Mouse (Mus musculus): Measurements from ENCODE around the gene Slc27a5.

Slc27a5 gene

GRCm38 (mm10) chr7:12943488-12943887, 54.5 kb downstream of the Slc27a5 start:
- CTCF ChIA-PET: interaction anchor here in 3 of 4 experiments (0.5 to 2.1 kb wide), 24 partner anchors 9 to 115 kb away, joined by 3 to 13 read pairs (median 4); partner anchors contain the start of genes Rnf225 (in 1 of the 3), Rps5 (in 1 of the 3), Zbtb45 (in 1 of the 3) and Zfp128 (in 1 of the 3)
- POLR2A ChIA-PET: interaction anchor here (0.6 to 15.3 kb wide), 28 partner anchors 8 to 352 kb away, joined by 3 to 269 read pairs (median 3); partner anchors contain the start of genes Rps5 (in 3 of the 4), Rnf225 (in 2 of the 4), Zfp446 (in 2 of the 4) and Zswim9 (in 1 of the 4)

GRCm38 (mm10) chr7:12940599-12940998, 57.4 kb downstream of the Slc27a5 start:
- ChIA-PET POLR2A (interaction anchor here in 2 of 4 experiments (1.0 to 2.7 kb wide), 13 partner anchors 9 to 104 kb away, joined by 3 to 13 read pairs (median 5); partner anchors contain the start of genes Rnf225 (in 1 of the 2), Rps5 (in 1 of the 2) and Zfp446 (in 1 of the 2)), CTCF (interaction anchor here in 2 of 4 experiments (0.6 to 1.0 kb wide), 3 partner anchors 10 to 130 kb away, joined by 3 read pairs; no protein-coding TSS in a partner anchor)

Measured in embryonic stem cell, embryonic (primary cell).